Mouse (Mus musculus) monocyte, adult 2 months (primary cell): Measurements from ENCODE around the gene Camkmt.

Experiments
- DNase-seq, 2 experiments: peaks; one replicate each; pipeline ENCODE4 v3.0.0; 2022; ENCODE audit warnings: low spot score in 2 of 2, low read depth in 1 of 2

Gene Camkmt

GRCm38 (mm10) chr17:85089011-85089410, 1.3 kb upstream of the Camkmt start:
- DNase-seq, result no peak

GRCm38 (mm10) chr17:85089621-85090020, 731 bp upstream of the Camkmt start:
- no peak for DNase-seq

GRCm38 (mm10) chr17:85091762-85092161, 1.4 kb downstream of the Camkmt start:
- DNase-seq, result no peak

- DNase-seq, result no peak
These were observed 6.0 kb downstream of the Camkmt start for GRCm38 (mm10) chr17:85096396-85096795.

GRCm38 (mm10) chr17:85098677-85099323, 8.4 kb downstream of the Camkmt start:
- DNase-seq, result no peak

GRCm38 (mm10) chr17:85100232-85100631, 9.9 kb downstream of the Camkmt start:
- no peak for DNase-seq

GRCm38 (mm10) chr17:85101751-85102150, 11.4 kb downstream of the Camkmt start:
- DNase-seq, result no peak

GRCm38 (mm10) chr17:85103310-85103709, 13.0 kb downstream of the Camkmt start:
- DNase-seq, result no peak

GRCm38 (mm10) chr17:85110640-85111039, 20.3 kb downstream of the Camkmt start:
- DNase-seq, result no peak

- no peak for DNase-seq
These were observed 23.1 kb downstream of the Camkmt start for GRCm38 (mm10) chr17:85113441-85113840.

- no peak for DNase-seq
These were observed 26.3 kb downstream of the Camkmt start for GRCm38 (mm10) chr17:85116643-85117042.

GRCm38 (mm10) chr17:85138393-85138792, 48.0 kb downstream of the Camkmt start:
- no peak for DNase-seq

- no peak for DNase-seq
These were observed 51.3 kb downstream of the Camkmt start for GRCm38 (mm10) chr17:85141621-85142020.

GRCm38 (mm10) chr17:85142495-85143111, 52.3 kb downstream of the Camkmt start:
- no peak for DNase-seq

- no peak for DNase-seq
These were observed 53.8 kb downstream of the Camkmt start for GRCm38 (mm10) chr17:85144141-85144540.

- DNase-seq, result no peak
These were observed 58.0 kb downstream of the Camkmt start for GRCm38 (mm10) chr17:85148348-85148747.

GRCm38 (mm10) chr17:85149211-85149738, 58.9 kb downstream of the Camkmt start:
- no peak for DNase-seq

- no peak for DNase-seq
These were observed 60.9 kb downstream of the Camkmt start for GRCm38 (mm10) chr17:85151264-85151663.

GRCm38 (mm10) chr17:85158202-85158601, 67.8 kb downstream of the Camkmt start:
- DNase-seq, result no peak

- no peak for DNase-seq
These were observed 69.2 kb downstream of the Camkmt start for GRCm38 (mm10) chr17:85159526-85159925.

- no peak for DNase-seq
These were observed 70.4 kb downstream of the Camkmt start for GRCm38 (mm10) chr17:85160786-85161185.

GRCm38 (mm10) chr17:85162569-85163271, 72.4 kb downstream of the Camkmt start:
- no peak for DNase-seq
